12 mouse cellular contexts compared by ENCODE assay signal in the genomic region with DNA sequence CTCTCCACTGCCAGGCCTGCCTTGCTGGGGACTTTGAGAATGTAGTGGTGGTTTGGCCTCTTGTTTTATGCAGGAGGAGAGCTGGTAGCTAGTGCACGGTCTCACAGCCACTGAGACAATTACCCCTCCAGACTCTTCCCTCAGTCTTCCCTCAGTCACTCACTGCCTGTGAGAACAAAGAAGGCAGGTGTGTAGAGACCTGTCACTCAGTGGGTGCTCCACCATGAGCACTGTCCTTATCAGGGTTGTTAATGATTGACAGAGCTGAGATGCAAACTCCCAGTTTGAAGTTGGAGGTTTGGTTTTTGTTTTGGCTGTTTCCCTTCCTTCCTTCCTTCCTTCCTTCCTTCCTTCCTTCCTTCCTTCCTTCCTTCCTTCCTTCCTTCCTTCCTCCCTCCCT.
"Had no signal": no experiment of that assay in that cellular context is flagged by ENCODE, and none has a peak within 500 bp of the region (broad histone marks: within the 10 kb centered on the region; RNA-seq: fewer than 3 reads in every experiment).

No protein-coding gene starts in this region.

- H3K36me3 ChIP-seq: kidney, embryonic 15.5 days; limb, embryonic 15.5 days; midbrain, embryonic 10.5 days; neural tube, embryonic 12.5 days had no signal

- H3K9ac ChIP-seq: kidney, embryonic 15.5 days; limb, embryonic 15.5 days; neural tube, embryonic 12.5 days had no signal

- DNase-seq: kidney, adult 11 months; kidney, postnatal 25 days; lung, adult 18-20 months; lung, postnatal 36 days; midbrain, embryonic 14.5 days; thymus, postnatal 25 days had no signal

- H3K27ac ChIP-seq: hindbrain, postnatal 0 days; kidney, embryonic 15.5 days; limb, embryonic 15.5 days; midbrain, embryonic 10.5 days; neural tube, embryonic 12.5 days had no signal

- H3K4me2 ChIP-seq: kidney, embryonic 15.5 days; limb, embryonic 15.5 days; neural tube, embryonic 12.5 days had no signal

- H3K9me3 ChIP-seq: kidney, embryonic 15.5 days; limb, embryonic 15.5 days; midbrain, embryonic 10.5 days; neural tube, embryonic 12.5 days had no signal

- ATAC-seq: hindbrain, postnatal 0 days had no signal

- H3K4me3 ChIP-seq: kidney, embryonic 15.5 days; limb, embryonic 15.5 days; midbrain, embryonic 10.5 days; myocyte; neural tube, embryonic 12.5 days had no signal

- H3K27me3 ChIP-seq: kidney, embryonic 15.5 days; limb, embryonic 15.5 days; neural tube, embryonic 12.5 days had no signal
